In the genomic region with DNA sequence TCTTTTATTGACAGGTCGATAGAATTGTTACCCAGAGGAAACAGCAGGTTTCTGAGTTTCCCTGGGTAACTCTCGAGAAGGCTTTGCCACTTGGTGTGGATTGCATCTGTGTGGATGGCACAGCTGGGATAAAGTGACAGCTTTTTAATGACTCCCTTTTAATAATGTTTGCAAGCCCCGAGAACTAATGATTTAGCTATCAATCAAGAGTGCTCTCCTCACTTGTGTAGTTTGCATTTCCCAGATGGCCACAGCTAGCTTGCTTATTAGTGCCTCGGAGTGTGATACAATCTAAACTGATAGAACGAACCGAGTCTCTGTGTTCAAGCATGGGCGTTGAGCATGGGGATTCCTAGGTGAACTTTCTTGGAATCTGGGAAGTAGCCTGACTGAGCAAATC, we compare ENCODE assay signal across 24 mouse cellular contexts. TPM values are rescaled to one million over a fixed set of nuclear protein-coding genes. Genes with fewer than 3 reads are reported as not detected.
DNase-seq lines count a peak whose midpoint lies in the region; ATAC-seq lines count a peak whose summit lies in the region.
"Had no signal": no experiment of that assay in that cellular context is flagged by ENCODE, and none has a peak within 500 bp of the region (broad histone marks: within the 10 kb centered on the region; RNA-seq: fewer than 3 reads in every experiment).

No protein-coding gene starts in this region.

- 48% methylated on average over 7 of the region's 7 CpGs for WGBS in midbrain, embryonic 13.5 days
- 51% methylated on average over 7 of the region's 7 CpGs for WGBS in midbrain, embryonic 15.5 days
- WGBS in forebrain, embryonic 14.5 days, result 32% methylated on average over 7 of the region's 7 CpGs
- WGBS in hindbrain, embryonic 13.5 days, result 31% methylated on average over 7 of the region's 7 CpGs
- 29% methylated on average over 7 of the region's 7 CpGs for WGBS in neural tube, embryonic 14.5 days

- ATAC-seq in midbrain, embryonic 13.5 days, result peak; percentile 58; the same call in 1 of the 2 replicates
- ATAC-seq in midbrain, embryonic 15.5 days (replicated peaks), result no peak
- ATAC-seq in forebrain, embryonic 14.5 days, result peak; percentile 72
- peak; percentile 54 for ATAC-seq in hindbrain, embryonic 13.5 days (ENCODE audit: low FRiP score)
- peak; percentile 86; the same call in 1 of the 2 replicates for ATAC-seq in neural tube, embryonic 14.5 days (ENCODE audit: low read depth)
- ATAC-seq: liver, postnatal 0 days had no signal

- no peak overlapping the region for H3K4me3 ChIP-seq in midbrain, embryonic 13.5 days (replicated peaks)
- no peak overlapping the region for H3K4me3 ChIP-seq in midbrain, embryonic 15.5 days
- no peak overlapping the region for H3K4me3 ChIP-seq in forebrain, embryonic 14.5 days (ENCODE audit: low read depth, low read length)
- H3K4me3 ChIP-seq in hindbrain, embryonic 13.5 days, result no peak overlapping the region
- no peak overlapping the region for H3K4me3 ChIP-seq in neural tube, embryonic 14.5 days (ENCODE audit: low read depth, low read length)
- H3K4me3 ChIP-seq: embryonic facial prominence, embryonic 10.5 days; gastrocnemius, adult 2 months; heart, embryonic 12.5 days; myocyte had no signal

- intact Hi-C loops in left cerebral cortex, postnatal 25 days (cut with DNase I), result loop anchor here (10.0 kb wide), 1 partner anchor 1534 kb away; no protein-coding TSS in a partner anchor

- H3K4me2 ChIP-seq in midbrain, embryonic 13.5 days (replicated peaks), result no peak overlapping the region
- no peak overlapping the region for H3K4me2 ChIP-seq in midbrain, embryonic 15.5 days
- H3K4me2 ChIP-seq in forebrain, embryonic 14.5 days (ENCODE audit: low read length), result no peak overlapping the region
- no peak overlapping the region for H3K4me2 ChIP-seq in hindbrain, embryonic 13.5 days
- H3K4me2 ChIP-seq in neural tube, embryonic 14.5 days (ENCODE audit: low read depth, low read length), result no peak overlapping the region
- H3K4me2 ChIP-seq: heart, embryonic 12.5 days had no signal

- H3K9ac ChIP-seq in midbrain, embryonic 13.5 days (replicated peaks), result no peak overlapping the region
- H3K9ac ChIP-seq in midbrain, embryonic 15.5 days, result no peak overlapping the region
- H3K9ac ChIP-seq in forebrain, embryonic 14.5 days (ENCODE audit: low read length), result no peak overlapping the region
- no peak overlapping the region for H3K9ac ChIP-seq in hindbrain, embryonic 13.5 days
- no peak overlapping the region for H3K9ac ChIP-seq in neural tube, embryonic 14.5 days (replicated peaks; ENCODE audit: low read depth, low read length)
- H3K9ac ChIP-seq: heart, embryonic 12.5 days; liver, postnatal 0 days had no signal

- no peaks in the 10 kb centered on the region for H3K36me3 ChIP-seq in midbrain, embryonic 13.5 days
- H3K36me3 ChIP-seq in midbrain, embryonic 15.5 days (replicated peaks), result no peaks in the 10 kb centered on the region
- no peaks in the 10 kb centered on the region for H3K36me3 ChIP-seq in forebrain, embryonic 14.5 days (ENCODE audit: control insufficient read depth, insufficient read depth, low read length)
- no peaks in the 10 kb centered on the region for H3K36me3 ChIP-seq in hindbrain, embryonic 13.5 days
- H3K36me3 ChIP-seq in neural tube, embryonic 14.5 days (ENCODE audit: control insufficient read depth, insufficient read depth, low read length), result no peaks in the 10 kb centered on the region
- H3K36me3 ChIP-seq: embryonic facial prominence, embryonic 10.5 days; heart, embryonic 12.5 days had no signal

- no peak overlapping the region for H3K27ac ChIP-seq in midbrain, embryonic 13.5 days
- no peak overlapping the region for H3K27ac ChIP-seq in midbrain, embryonic 15.5 days
- no peak overlapping the region for H3K27ac ChIP-seq in forebrain, embryonic 14.5 days (ENCODE audit: low read depth, low read length)
- H3K27ac ChIP-seq in hindbrain, embryonic 13.5 days, result no peak overlapping the region
- no peak overlapping the region for H3K27ac ChIP-seq in neural tube, embryonic 14.5 days (ENCODE audit: low read depth, low read length)
- H3K27ac ChIP-seq: embryonic facial prominence, embryonic 10.5 days; gastrocnemius, adult 2 months had no signal

- H3K27me3 ChIP-seq in midbrain, embryonic 13.5 days, result no peaks in the 10 kb centered on the region
- no peaks in the 10 kb centered on the region for H3K27me3 ChIP-seq in midbrain, embryonic 15.5 days (replicated peaks)
- H3K27me3 ChIP-seq in forebrain, embryonic 14.5 days (replicated peaks; ENCODE audit: control insufficient read depth, insufficient read depth, low read length), result no peaks in the 10 kb centered on the region
- peaks cover 6% of the 10 kb centered on the region; the same call in 1 of the 2 replicates for H3K27me3 ChIP-seq in hindbrain, embryonic 13.5 days
- H3K27me3 ChIP-seq in neural tube, embryonic 14.5 days (ENCODE audit: control insufficient read depth, insufficient read depth, low read length), result no peaks in the 10 kb centered on the region
- H3K27me3 ChIP-seq: heart, embryonic 12.5 days had no signal

- no peaks in the 10 kb centered on the region for H3K4me1 ChIP-seq in midbrain, embryonic 13.5 days (replicated peaks)
- no peaks in the 10 kb centered on the region for H3K4me1 ChIP-seq in midbrain, embryonic 15.5 days
- H3K4me1 ChIP-seq in forebrain, embryonic 14.5 days (ENCODE audit: control insufficient read depth, insufficient read depth, low read length), result 0 out of 2 replicates have a peak, but pooled peaks cover 3% of the 10 kb centered on the region
- H3K4me1 ChIP-seq in hindbrain, embryonic 13.5 days (replicated peaks), result peaks cover 7% of the 10 kb centered on the region
- 0 out of 2 replicates have a peak, but pooled peaks cover 2% of the 10 kb centered on the region for H3K4me1 ChIP-seq in neural tube, embryonic 14.5 days (ENCODE audit: control insufficient read depth, insufficient read depth, low read length)
- H3K4me1 ChIP-seq: heart, embryonic 12.5 days had no signal

- no peaks in the 10 kb centered on the region for H3K9me3 ChIP-seq in midbrain, embryonic 13.5 days
- no peaks in the 10 kb centered on the region for H3K9me3 ChIP-seq in midbrain, embryonic 15.5 days
- no peaks in the 10 kb centered on the region for H3K9me3 ChIP-seq in forebrain, embryonic 14.5 days (replicated peaks; ENCODE audit: control insufficient read depth, low read length)
- no peaks in the 10 kb centered on the region for H3K9me3 ChIP-seq in hindbrain, embryonic 13.5 days
- no peaks in the 10 kb centered on the region for H3K9me3 ChIP-seq in neural tube, embryonic 14.5 days (ENCODE audit: control insufficient read depth, low read length)
- H3K9me3 ChIP-seq: embryonic facial prominence, embryonic 10.5 days; heart, embryonic 12.5 days had no signal

- peak; percentile 69 for DNase-seq in forebrain, embryonic 14.5 days (ENCODE audit: low spot score)
- DNase-seq in gastrocnemius, adult 8-10 months (ENCODE audit: low spot score in 2 of 2), result no peak
- no peak for DNase-seq in left cerebral cortex, postnatal 25 days (ENCODE audit: low spot score in 2 of 2)
- DNase-seq: adrenal gland, adult 2 months; cerebellum, postnatal 10 days; gastrocnemius, adult 2 months; heart, adult 11 months; heart, postnatal 14 days; kidney, adult 2 months; kidney, postnatal 10 days; left cerebral cortex, postnatal 4 days; liver; liver, postnatal 0 days; lung, postnatal 10 days; spleen, adult 18-20 months; thymus, postnatal 4 days had no signal

RNA-seq across cellular contexts. Expression of a gene that starts 51.0 kb away (rescaled TPM):
- polyA plus RNA-seq in midbrain, embryonic 13.5 days (2015; fragmentation: Nextera tagmentation; extraction: Ambion mirVana), result 13.4 and 14.0 TPM in 2 replicates
- 7.9 TPM in 2 replicates for polyA plus RNA-seq in midbrain, embryonic 15.5 days (2015; fragmentation: Nextera tagmentation; extraction: Ambion mirVana)
- 3.0 and 4.7 TPM in 2 replicates for polyA plus RNA-seq in forebrain, embryonic 14.5 days (2014; fragmentation: Nextera tagmentation; extraction: Ambion mirVana)
- polyA plus RNA-seq in hindbrain, embryonic 13.5 days (2015; fragmentation: Nextera tagmentation; extraction: Ambion mirVana), result 5.1 and 7.0 TPM in 2 replicates
- 7.4 and 8.6 TPM in 2 replicates for polyA plus RNA-seq in neural tube, embryonic 14.5 days (2014; fragmentation: Nextera tagmentation; extraction: Ambion mirVana)
- not detected for total RNA-seq in gastrocnemius, adult 8-10 months (2022)
- 10 to 100 TPM; 17.2 to 18.5 TPM for total RNA-seq in left cerebral cortex, postnatal 25 days (2021)
- total RNA-seq: adrenal gland, adult 2 months; heart, postnatal 14 days; megakaryocyte, adult 5-6 weeks had no signal
- polyA plus RNA-seq: myocyte had no signal
